Mouse (Mus musculus) bone marrow, adult 2 months (tissue): ENCODE results near the gene Kirrel3.

Source experiments
- CTCF ChIP-seq: fragments of 200-500 bp; IDR thresholded peaks from 2 replicates; pipeline ENCODE4 v1.5.1; 2011; ENCODE audit warnings: low read length, control low read depth; ENCODE audit not compliant: control insufficient read depth, insufficient read depth
- POLR2A ChIP-seq: fragments of 200-500 bp; IDR thresholded peaks from 2 replicates; pipeline ENCODE4 v1.6.1; 2011; ENCODE audit warnings: low read depth, mild to moderate bottlenecking, control low read depth, low read length, borderline replicate concordance; ENCODE audit not compliant: control insufficient read depth

DNA sequence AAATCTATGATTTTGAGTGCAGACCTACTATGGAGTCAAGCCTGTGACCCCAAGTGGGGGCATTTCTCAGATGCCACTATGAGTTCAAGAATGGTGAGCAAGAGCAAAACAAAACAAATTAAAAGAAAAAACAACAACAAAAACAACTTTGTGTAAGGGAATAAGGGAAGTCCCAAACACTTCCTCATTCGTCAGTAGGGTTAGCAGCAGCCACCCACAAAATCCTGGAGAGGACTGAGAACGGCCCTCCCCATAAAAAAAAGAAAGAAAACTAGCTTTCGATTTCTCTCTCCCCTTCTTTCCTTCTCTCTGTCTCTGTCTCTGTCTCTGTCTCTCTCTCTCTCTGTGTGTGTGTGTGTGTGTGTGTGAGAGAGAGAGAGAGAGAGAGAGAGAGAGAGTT lies 570.9 kb downstream of the Kirrel3 start:
- TF ChIP-seq CTCF (no peak), POLR2A (no peak)
